Mouse (Mus musculus) B cell, adult 62 days (primary cell): Measurements from ENCODE around the gene Tagln. TPM values are rescaled to one million over a fixed set of nuclear protein-coding genes. Genes with fewer than 3 reads are reported as not detected.

Experiments used
- total RNA-seq: library from RNA; stranded (reverse); gene quantifications from 4 replicates; pipeline ENCODE4 v1.2.4, GENCODE M21; 2023

Tagln gene
- 1.5 to 4.1 TPM (median 1.9 TPM) in 4 replicates for total RNA-seq

DNA sequence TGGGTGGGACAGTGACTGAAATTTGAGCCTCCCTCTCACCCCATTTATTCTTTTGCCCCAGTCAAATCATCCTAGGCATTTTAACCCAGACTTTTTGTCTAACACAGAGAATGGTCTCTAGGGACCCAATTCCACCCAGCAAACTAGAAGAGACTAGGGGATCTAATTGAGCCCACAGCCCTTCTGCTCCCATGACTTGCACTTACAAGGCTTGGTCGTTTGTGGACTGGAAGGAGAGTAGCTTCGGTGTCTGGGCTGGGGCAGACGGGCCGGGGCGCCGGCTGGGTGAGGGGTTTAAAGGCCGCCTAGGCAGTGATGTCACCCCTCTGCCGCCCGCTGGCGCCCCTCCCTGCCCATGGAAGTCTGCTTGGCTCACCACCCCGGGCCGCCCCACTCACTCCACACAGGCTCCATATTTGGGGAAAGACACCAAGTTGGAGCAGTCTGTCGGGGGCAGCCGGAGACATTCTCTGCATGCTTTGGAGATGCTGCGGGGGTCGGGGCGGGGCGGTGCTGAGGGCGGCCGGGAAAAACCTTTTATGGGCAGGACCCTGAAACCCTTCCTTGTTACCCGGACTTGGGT, at the start of gene Tagln:
TSS of gene Tagln (minus strand) at position 431 of the 583 bp plus-strand sequence.

DNA sequence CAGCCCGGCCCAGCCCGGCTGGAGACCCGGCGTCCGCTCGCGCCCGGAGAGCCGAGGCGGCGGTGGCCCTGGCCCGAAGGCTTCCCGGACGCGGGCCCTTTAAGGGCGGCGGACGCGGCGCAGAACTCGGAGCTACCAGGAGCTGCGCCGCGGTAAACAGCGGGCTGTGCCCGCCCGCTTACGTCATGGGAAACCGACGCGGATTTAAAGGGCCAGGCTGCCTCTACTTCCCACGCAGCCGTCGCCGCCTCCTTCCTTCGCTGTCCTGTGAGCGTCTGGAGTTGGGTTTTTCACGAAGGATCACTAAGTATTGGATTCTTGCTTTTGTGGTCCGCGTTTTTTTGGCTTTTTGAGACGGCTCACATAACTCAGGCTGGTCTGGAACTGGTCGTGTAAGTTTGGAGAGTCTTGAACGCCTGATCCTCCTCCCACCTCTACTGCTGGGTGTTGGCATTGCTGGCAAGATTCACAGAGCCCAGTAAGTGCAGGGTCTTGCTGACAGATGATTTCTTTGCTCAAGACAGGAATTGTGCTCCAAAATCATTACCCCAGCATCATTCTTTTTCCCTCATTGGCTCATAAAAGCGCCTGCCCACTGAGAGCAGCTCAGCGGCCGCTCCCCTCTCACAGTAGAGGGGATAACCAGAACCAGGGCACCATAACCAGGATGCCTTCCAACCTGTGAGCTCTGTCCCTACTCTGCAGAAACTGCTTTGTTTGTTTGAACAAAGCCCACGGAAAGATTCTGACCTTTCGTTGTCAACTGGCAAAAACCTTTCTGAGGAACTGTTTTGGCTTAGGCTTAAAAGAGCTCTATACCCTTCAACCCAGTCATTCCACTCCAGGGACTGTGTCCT, 19.5 kb upstream of the Tagln start, which contains the start of gene Sidt2:
TSS of gene Sidt2 (minus strand) at position 152 of the 857 bp plus-strand sequence.

DNA sequence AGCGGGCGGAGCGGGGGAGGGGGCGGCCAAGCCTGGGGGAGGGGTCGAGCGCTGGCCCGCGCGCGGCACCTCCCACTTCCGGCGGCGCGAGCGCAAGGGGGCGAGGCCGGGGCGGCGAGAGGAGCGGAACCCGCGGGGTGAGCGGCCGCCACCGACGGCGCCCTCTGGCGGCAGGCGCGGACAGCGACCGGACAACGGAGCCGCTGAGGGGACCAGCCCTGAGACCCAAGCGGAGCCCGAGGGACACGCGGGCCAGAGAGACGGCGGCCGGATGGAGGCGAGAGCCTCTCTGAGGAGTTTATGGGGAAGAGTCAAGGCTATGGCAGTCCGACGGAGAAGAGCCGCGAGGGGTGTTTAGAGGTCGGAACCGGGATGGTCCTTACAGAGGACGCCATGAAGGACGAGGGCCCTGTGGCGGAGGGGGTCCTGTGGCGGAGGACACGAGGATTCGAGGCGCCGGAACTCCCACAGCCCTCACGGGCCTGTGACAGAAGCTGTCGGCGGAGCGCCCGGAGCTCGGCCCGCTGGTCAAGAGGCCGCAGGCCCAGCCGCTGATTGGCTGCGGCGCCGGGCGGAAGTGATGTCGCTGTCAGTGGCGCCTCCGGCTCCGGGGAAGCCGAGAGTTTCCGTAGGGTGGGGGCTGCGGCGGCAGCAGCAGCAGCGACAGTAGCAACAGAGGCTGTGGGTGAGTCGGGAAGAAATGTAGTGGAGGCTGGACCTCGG, 29.3 kb downstream of the Tagln start, which contains the start of the genes Pcsk7 and Rnf214:
TSS of gene Pcsk7 (plus strand) at position 143 of the 723 bp plus-strand sequence.
TSS of gene Rnf214 (minus strand) at position 557 of the 723 bp plus-strand sequence.

Other genes with a start within 250 kb of the Tagln start
- 24.2 to 32.6 TPM (median 28.0 TPM) in 4 replicates for gene Cep164, start 107.4 kb downstream of the Tagln start, total RNA-seq
- gene Bace1, start 97.5 kb downstream of the Tagln start, total RNA-seq, result not detected in 4 replicates
- gene Pcsk7, start 29.6 kb downstream of the Tagln start, total RNA-seq, result 65.6 to 75.1 TPM (median 71.9 TPM) in 4 replicates
- gene Rnf214, start 29.1 kb downstream of the Tagln start, total RNA-seq, result 31.5 to 40.1 TPM (median 34.9 TPM) in 4 replicates
- 240 to 268 TPM (median 248 TPM) in 4 replicates for gene Sidt2, start 19.2 kb upstream of the Tagln start, total RNA-seq
- 53.6 to 68.0 TPM (median 58.9 TPM) in 4 replicates for gene Pafah1b2, start 76.6 kb upstream of the Tagln start, total RNA-seq
- gene Sik3, start 76.8 kb upstream of the Tagln start, total RNA-seq, result 50.1 to 52.9 TPM (median 52.2 TPM) in 4 replicates